Mouse (Mus musculus) hematopoietic multipotent progenitor cell, adult 10-12 weeks (in vitro differentiated cells): Measurements from ENCODE around the gene 1700024G13Rik. TPM values are rescaled to one million over a fixed set of nuclear protein-coding genes. Genes with fewer than 3 reads are reported as not detected.

Experiments
- polyA plus RNA-seq: library from polyadenylated mRNA; stranded (reverse); fragments of >175 nt; gene quantifications from 2 replicates; pipeline ENCODE4 v1.2.3, GENCODE M21; 2012; ENCODE audit warnings: low replicate concordance

Gene 1700024G13Rik
- polyA plus RNA-seq = not detected in 2 replicates

DNA sequence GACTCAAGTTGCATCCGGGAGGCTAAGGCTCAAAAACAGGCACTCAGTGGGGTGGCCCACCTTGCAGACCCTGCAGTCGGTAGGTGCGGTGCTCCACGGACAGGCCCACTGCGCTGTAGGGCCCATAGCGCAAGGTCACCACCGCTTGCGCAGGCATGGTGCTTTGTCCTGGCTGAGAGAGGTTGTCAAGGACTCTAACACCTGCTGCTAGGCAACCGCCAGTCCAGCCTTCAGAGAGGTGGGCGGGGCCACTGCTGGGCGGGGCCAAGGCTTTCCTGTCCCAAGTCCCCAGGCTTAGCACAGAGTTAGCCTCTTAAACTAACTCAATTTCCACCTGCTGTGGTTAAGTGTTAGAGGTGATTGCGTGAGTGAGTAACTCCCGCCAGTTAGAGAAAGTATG, at the start of gene 1700024G13Rik:
TSS of gene 1700024G13Rik (minus strand) at position 196 of the 400 bp plus-strand sequence.

Other genes with a start within 250 kb of the 1700024G13Rik start
- gene Msmb, start 246.4 kb downstream of the 1700024G13Rik start, polyA plus RNA-seq = not detected in 2 replicates
- gene Ncoa4, start 228.5 kb downstream of the 1700024G13Rik start, polyA plus RNA-seq = 4.7 and 11.1 TPM in 2 replicates
- 131 and 171 TPM in 2 replicates for gene Timm23, start 186.5 kb downstream of the 1700024G13Rik start, polyA plus RNA-seq
- gene Parg, start 186.4 kb downstream of the 1700024G13Rik start, polyA plus RNA-seq = 17.8 and 29.7 TPM in 2 replicates
- 0.04 TPM in 1 of 2 replicates, not detected in the other for gene Ogdhl, start 66.4 kb downstream of the 1700024G13Rik start, polyA plus RNA-seq
- not detected in 2 replicates for gene Slc18a3, start 76.5 kb upstream of the 1700024G13Rik start, polyA plus RNA-seq
- not detected in 2 replicates for gene Chat, start 77.6 kb upstream of the 1700024G13Rik start, polyA plus RNA-seq
- 3.4 and 3.8 TPM in 2 replicates for gene Ercc6, start 125.1 kb upstream of the 1700024G13Rik start, polyA plus RNA-seq
- not detected in 2 replicates for gene Prrxl1, start 211.0 kb upstream of the 1700024G13Rik start, polyA plus RNA-seq